Mouse (Mus musculus) liver, embryonic 14.5 days (tissue): Measurements from ENCODE around the gene Htra1.

ENCODE experiments used
- CTCF ChIP-seq: IDR thresholded peaks from 2 replicates; pipeline ENCODE4 v1.5.1; 2016; ENCODE audit warnings: antibody characterized with exemption, low read depth, control low read depth
- EP300 ChIP-seq: IDR thresholded peaks from 2 replicates; pipeline ENCODE4 v1.6.1; 2016; ENCODE audit warnings: antibody characterized with exemption, low read depth

DNA sequence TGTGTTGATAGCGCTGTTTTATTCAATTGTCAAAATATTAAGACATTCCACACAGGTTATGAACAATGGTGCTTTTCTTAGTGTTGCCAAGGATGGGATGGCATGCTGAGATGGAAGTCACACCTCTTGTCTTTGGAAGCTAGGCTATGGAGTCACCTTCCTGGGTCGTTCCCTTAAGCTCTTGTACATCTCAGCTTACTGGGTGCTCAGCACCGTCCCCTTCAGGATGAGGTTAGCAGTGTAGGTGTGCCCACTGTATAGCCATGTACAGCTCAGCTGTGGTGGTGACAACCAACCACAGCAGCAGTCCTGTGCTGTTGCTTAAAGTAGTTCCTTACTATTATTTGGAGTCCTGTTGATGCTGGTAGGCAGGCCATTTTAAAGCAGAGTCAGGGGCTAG is 47.0 kb downstream of the Htra1 start:
- TF ChIP-seq CTCF (no peak), EP300 (no peak)
